33 mouse cellular contexts compared by ENCODE assay signal in the genomic region with DNA sequence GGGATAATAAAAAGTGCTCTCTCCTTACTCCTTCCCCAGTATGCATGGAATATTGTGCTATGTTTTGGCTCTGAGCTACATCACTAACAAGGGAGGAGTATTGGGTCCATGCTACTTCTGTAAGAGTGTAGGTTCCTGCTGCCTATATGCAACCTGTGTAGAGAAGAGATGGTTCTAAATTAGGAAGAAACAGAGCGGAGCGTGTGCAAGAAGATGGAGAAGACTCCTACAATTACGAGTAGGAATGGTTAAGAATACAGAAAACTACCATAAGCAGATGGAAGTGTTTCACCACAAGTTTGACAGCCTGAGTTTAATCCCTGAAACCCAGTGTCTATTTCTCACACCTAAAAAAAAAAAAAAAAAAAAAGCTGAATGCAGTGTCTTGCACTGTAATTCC. TPM values are rescaled to one million over a fixed set of nuclear protein-coding genes. Genes with fewer than 3 reads are reported as not detected.
"Had no signal": no experiment of that assay in that cellular context is flagged by ENCODE, and none has a peak within 500 bp of the region (broad histone marks: within the 10 kb centered on the region; RNA-seq: fewer than 3 reads in every experiment).

No protein-coding gene starts in this region.

- H3K4me3 ChIP-seq: limb, embryonic 10.5 days; limb, embryonic 12.5 days; limb, embryonic 13.5 days; limb, embryonic 15.5 days; liver, embryonic 12.5 days; liver, embryonic 13.5 days; liver, embryonic 15.5 days; lung, embryonic 15.5 days; megakaryocyte, embryonic 14.5 days; midbrain, embryonic 10.5 days; midbrain, embryonic 12.5 days; midbrain, embryonic 13.5 days; midbrain, embryonic 15.5 days; myocyte; neural tube, embryonic 12.5 days had no signal

- ATAC-seq: liver, embryonic 12.5 days; liver, postnatal 0 days; lung, postnatal 0 days; midbrain, embryonic 13.5 days; midbrain, embryonic 15.5 days; midbrain, embryonic 16.5 days had no signal

- DNase-seq: left cerebral cortex, postnatal 4 days; liver; liver, embryonic 13.5 days; liver, postnatal 0 days; lung, adult 18-20 months; lung, adult 2 months; lung, embryonic 14.5 days; lung, postnatal 10 days; lung, postnatal 14 days; lung, postnatal 36 days; lung, postnatal 4 days; midbrain, embryonic 14.5 days had no signal

- H3K27ac ChIP-seq: limb, embryonic 10.5 days; limb, embryonic 12.5 days; limb, embryonic 13.5 days; limb, embryonic 15.5 days; liver, embryonic 12.5 days; liver, embryonic 13.5 days; liver, embryonic 14.5 days; liver, embryonic 15.5 days; lung, embryonic 15.5 days; macrophage; midbrain, embryonic 10.5 days; midbrain, embryonic 12.5 days; midbrain, embryonic 13.5 days; midbrain, embryonic 15.5 days; neural tube, embryonic 12.5 days had no signal

RNA-seq across cellular contexts. Expression of gene Nav3, which starts 24.9 kb away (rescaled TPM):
- total RNA-seq: megakaryocyte progenitor cell, adult 5-6 weeks; megakaryocyte-erythroid progenitor cell, adult 5-6 weeks; monocyte, adult 5-6 weeks had no signal
